Mouse (Mus musculus) limb, embryonic 10.5 days (tissue): Measurements from ENCODE around the gene Crb2. TPM values are rescaled to one million over a fixed set of nuclear protein-coding genes. Genes with fewer than 3 reads are reported as not detected.

Experiments
- DNase-seq: peaks from one replicate; pipeline ENCODE4 v3.0.0-alpha.2; 2017; ENCODE audit warnings: low spot score
- H3K27ac ChIP-seq: fragments of 300-500 bp; sonication (generic); 2 replicates; pipeline ENCODE4 v1.5.1; 2016; ENCODE audit warnings: mild to moderate bottlenecking
- H3K27me3 ChIP-seq: fragments of 300-500 bp; sonication (generic); 2 replicates; pipeline ENCODE4 v1.6.1; 2016; ENCODE audit warnings: low read depth, mild to moderate bottlenecking; ENCODE audit not compliant: poor library complexity, severe bottlenecking
- H3K36me3 ChIP-seq: fragments of 300-500 bp; sonication (generic); 2 replicates; pipeline ENCODE4 v1.6.1; 2016; ENCODE audit warnings: mild to moderate bottlenecking, moderate library complexity
- H3K4me1 ChIP-seq: fragments of 300-500 bp; sonication (generic); 2 replicates; pipeline ENCODE4 v1.6.1; 2016
- H3K4me3 ChIP-seq: fragments of 300-500 bp; sonication (generic); 2 replicates; pipeline ENCODE4 v1.5.1; 2016; ENCODE audit warnings: mild to moderate bottlenecking, moderate library complexity
- H3K9me3 ChIP-seq: fragments of 300-500 bp; sonication (generic); replicated peaks from 2 replicates; pipeline ENCODE4 v1.6.1; 2016; ENCODE audit warnings: mild to moderate bottlenecking
- WGBS: fragments of 180-500 bp; shearing (Covaris S2); methylation state at CpG from one replicate; pipeline ENCODE4 v1.1.7; 2016; 5-methylcytosine and 5-hydroxymethylcytosine counted together
- polyA plus RNA-seq: library from polyadenylated mRNA; unstranded; fragments of >200 nt; fragmentation: Nextera tagmentation; extraction: Ambion mirVana; gene quantifications from 2 replicates; pipeline ENCODE4 v1.2.1, GENCODE M21; 2016

Gene Crb2
- polyA plus RNA-seq, 1 experiment from 2014 or later = 2.1 TPM

DNA sequence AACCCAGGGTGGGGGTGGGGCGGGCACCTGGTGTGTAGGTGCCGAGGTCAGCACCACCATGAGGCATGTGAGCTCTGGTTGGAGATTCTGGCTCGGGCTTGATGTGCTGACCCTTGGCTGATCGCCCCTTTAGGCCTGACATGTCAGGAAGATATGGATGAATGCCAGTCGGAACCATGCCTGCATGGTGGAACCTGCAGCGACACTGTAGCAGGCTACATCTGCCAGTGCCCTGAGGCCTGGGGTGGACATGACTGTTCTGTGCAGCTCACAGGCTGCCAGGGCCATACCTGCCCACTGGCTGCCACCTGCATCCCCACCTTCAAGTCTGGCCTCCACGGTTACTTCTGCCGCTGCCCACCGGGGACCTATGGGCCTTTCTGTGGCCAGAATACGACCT is 13.9 kb downstream of the Crb2 start:
- Histone ChIP-seq H3K27ac (no peak overlapping the region), H3K4me3 (no peak overlapping the region), H3K36me3 (peaks cover 11% of the 10 kb centered on the region; the same call in 1 of the 2 replicates), H3K27me3 (peaks cover 80% of the 10 kb centered on the region), H3K4me1 (peaks cover 40% of the 10 kb centered on the region), H3K9me3 (no peaks in the 10 kb centered on the region)
- WGBS = 93% methylated on average over 10 of the region's 10 CpGs
- DNase-seq = no peak

DNA sequence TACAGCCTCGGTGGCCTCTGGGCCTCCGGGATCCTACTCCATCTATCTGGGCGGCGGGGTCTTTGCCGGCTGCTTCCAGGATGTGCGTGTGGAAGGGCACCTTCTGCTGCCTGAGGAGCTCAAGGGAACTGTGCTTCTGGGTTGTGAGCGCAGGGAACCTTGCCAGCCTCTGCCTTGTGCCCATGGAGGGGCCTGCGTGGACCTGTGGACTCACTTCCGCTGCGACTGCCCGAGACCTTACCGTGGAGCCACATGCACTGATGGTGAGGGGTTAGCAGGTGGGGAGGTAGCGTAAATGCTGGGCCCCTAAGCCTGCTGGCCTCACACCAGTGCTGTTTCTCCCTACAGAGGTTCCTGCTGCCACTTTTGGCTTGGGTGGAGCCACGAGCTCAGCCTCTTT is 14.7 kb downstream of the Crb2 start:
- DNase-seq = no peak
- H3K4me1 ChIP-seq = peaks cover 47% of the 10 kb centered on the region
- peaks cover 11% of the 10 kb centered on the region; the same call in 1 of the 2 replicates for H3K36me3 ChIP-seq
- H3K9me3 ChIP-seq = no peaks in the 10 kb centered on the region
- no peak overlapping the region for H3K27ac ChIP-seq
- peaks cover 78% of the 10 kb centered on the region for H3K27me3 ChIP-seq
- H3K4me3 ChIP-seq = no peak overlapping the region
- WGBS = 93% methylated on average over 14 of the region's 14 CpGs

DNA sequence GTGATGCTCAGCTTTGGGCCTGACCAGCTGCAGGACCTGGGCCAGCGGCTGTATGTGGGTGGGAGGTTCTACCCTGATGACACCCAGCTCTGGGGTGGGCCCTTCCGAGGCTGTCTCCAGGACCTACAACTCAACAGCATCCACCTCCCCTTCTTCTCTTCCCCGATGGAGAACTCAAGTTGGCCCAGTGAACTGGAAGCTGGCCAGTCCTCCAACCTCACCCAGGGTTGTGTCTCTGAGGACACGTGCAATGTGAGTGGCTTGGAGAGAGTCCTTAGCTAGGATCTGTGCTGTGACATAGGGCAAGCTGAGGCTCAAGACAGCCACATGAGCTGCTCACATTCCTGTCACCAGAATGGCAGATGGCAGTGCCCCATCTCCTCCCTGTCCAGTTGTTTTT is 15.3 kb downstream of the Crb2 start:
- H3K4me3 ChIP-seq = no peak overlapping the region
- H3K4me1 ChIP-seq = peaks cover 50% of the 10 kb centered on the region
- no peak for DNase-seq
- peaks cover 73% of the 10 kb centered on the region for H3K27me3 ChIP-seq
- 95% methylated on average over 4 of the region's 4 CpGs for WGBS
- H3K9me3 ChIP-seq = no peaks in the 10 kb centered on the region
- H3K36me3 ChIP-seq = peaks cover 11% of the 10 kb centered on the region; the same call in 1 of the 2 replicates
- no peak overlapping the region for H3K27ac ChIP-seq

DNA sequence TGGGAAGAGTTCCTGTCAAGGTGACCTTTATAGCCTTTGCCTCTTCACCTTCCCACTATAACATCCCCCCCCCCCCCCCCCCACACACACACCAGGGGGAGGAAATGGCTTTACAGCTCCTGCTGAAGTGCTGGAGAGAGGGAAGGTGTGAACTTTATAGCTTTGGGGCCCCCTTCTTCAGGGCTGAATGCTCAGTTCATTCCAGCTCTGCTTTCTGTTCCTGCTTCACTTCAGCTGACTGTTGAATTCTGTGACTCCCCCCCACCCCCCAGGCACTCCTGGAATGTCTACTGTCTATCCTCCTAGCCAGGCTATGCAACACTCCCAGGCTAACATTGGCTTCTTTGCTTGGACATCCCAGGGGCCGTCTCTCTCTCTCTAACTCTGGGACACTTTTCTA is 20.0 kb downstream of the Crb2 start:
- H3K4me1 ChIP-seq = peaks cover 72% of the 10 kb centered on the region
- no peaks in the 10 kb centered on the region for H3K9me3 ChIP-seq
- peak overlapping the region; percentile 18; the same call in 1 of the 2 replicates for H3K4me3 ChIP-seq
- 16% methylated on average over 1 of the region's 1 CpGs for WGBS
- H3K27ac ChIP-seq = peak overlapping the region; percentile 76; the same call in 1 of the 2 replicates
- peaks cover 46% of the 10 kb centered on the region for H3K27me3 ChIP-seq
- H3K36me3 ChIP-seq = peaks cover 16% of the 10 kb centered on the region
- DNase-seq = no peak

DNA sequence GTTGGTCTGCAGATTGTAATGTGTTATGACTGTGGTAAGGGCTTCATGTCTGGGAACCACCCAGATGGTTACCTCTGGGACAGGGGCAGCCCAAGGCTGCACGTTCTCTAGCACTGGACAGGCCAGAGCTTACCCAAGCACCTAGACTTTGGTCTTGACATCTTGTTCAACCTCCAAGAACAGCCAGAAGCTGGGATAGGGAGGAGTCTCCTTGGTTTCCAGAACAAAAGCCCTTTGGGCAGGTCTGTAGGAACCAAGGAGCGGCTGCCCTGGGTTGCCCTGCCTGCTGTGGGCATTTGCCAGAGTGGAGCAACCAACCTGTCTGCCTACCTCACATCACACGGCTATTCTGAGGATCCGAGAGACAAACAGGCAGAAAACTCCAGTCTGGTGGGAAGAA is 21.0 kb downstream of the Crb2 start:
- H3K36me3 ChIP-seq = peaks cover 15% of the 10 kb centered on the region
- H3K27ac ChIP-seq = peak overlapping the region; percentile 76
- H3K4me3 ChIP-seq = no peak overlapping the region
- no peak for DNase-seq
- H3K27me3 ChIP-seq = peaks cover 36% of the 10 kb centered on the region
- no peaks in the 10 kb centered on the region for H3K9me3 ChIP-seq
- WGBS = 89% methylated on average over 4 of the region's 4 CpGs
- H3K4me1 ChIP-seq = peaks cover 72% of the 10 kb centered on the region

DNA sequence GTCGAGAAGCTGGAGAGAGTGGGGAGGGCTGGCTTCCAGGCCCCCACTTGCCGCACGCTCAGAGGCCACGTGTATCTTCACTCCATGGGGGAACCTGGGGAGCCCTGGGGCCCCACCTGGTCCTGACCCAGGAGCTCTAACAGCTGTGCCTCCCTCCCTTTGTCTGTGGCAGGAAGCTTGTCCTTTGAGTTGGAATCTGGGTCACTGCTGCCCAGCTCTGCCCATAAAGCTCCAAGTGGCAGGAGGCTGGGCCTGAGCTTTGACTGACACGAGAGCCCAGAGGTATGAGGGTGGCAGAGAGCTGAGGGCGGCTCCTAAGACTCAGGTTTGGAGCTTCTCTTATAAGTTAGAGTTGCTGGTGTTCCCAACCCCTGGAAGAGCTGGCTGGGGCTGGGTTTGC is 23.1 kb downstream of the Crb2 start:
- Histone ChIP-seq H3K36me3 (peaks cover 12% of the 10 kb centered on the region), H3K4me1 (peaks cover 68% of the 10 kb centered on the region), H3K27me3 (peaks cover 16% of the 10 kb centered on the region), H3K27ac (peak overlapping the region; percentile 66), H3K9me3 (no peaks in the 10 kb centered on the region), H3K4me3 (no peak overlapping the region)
- 69% methylated on average over 6 of the region's 6 CpGs for whole genome bisulfite sequencing
- no peak for DNase-seq

DNA sequence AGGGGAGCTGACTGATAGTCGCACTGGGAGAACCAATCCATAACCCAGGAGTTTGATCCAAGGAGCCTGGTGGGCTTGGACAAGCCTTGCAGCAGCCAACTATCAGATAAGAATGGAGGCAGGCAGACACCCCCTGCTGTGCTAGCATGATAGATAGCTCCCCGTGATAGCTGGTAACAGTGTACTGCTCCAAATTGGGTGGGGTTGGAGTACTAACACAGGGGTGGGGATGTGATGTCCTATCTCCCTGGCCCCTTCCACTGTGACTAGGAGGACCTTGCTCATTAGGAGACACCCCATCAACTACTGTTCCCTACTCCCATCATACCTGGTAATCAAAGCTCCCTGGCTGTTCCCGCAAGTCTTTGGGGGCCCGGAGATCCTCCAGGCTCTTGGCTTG is 25.6 kb downstream of the Crb2 start:
- H3K9me3 ChIP-seq = no peaks in the 10 kb centered on the region
- peaks cover 45% of the 10 kb centered on the region for H3K4me1 ChIP-seq
- DNase-seq = no peak
- H3K27me3 ChIP-seq = no peaks in the 10 kb centered on the region
- 75% methylated on average over 4 of the region's 4 CpGs for WGBS
- no peak overlapping the region for H3K4me3 ChIP-seq
- H3K36me3 ChIP-seq = peaks cover 15% of the 10 kb centered on the region
- H3K27ac ChIP-seq = no peak overlapping the region

DNA sequence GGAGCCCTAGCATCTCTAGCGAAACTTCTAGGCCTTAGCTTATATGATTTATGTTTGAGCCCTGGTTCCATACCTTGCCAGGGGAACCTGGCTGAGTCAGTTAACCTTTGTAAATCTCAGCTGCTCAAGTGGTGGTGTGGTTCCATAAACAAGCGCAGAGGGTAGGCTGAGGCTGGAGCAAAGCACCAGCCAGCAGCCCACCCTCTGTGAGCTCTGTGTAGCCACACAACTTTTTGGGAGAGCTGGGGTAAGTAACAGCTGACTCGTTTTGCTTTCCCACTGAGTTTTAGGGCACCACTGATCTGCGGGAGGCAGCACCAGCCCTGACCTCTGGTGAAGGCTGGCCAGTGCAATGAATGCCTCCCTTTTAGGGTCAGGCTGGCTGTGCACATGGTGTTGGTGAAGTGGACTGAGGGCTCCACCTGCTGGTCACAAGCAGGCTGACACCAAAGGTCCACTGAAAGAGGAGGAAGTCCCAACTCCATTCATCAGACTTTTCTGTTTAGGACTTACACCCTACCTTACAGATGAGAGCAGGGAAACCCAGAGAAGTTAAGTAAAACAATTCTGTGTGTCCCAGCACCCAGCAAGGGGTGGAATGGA is 26.7 kb downstream of the Crb2 start:
- H3K27me3 ChIP-seq = no peaks in the 10 kb centered on the region
- no peaks in the 10 kb centered on the region for H3K9me3 ChIP-seq
- peaks cover 39% of the 10 kb centered on the region for H3K4me1 ChIP-seq
- DNase-seq = peak; percentile 86
- 44% methylated on average over 4 of the region's 4 CpGs for WGBS
- peaks cover 15% of the 10 kb centered on the region for H3K36me3 ChIP-seq
- no peak overlapping the region for H3K4me3 ChIP-seq
- H3K27ac ChIP-seq = peak overlapping the region; percentile 40; the same call in 1 of the 2 replicates

DNA sequence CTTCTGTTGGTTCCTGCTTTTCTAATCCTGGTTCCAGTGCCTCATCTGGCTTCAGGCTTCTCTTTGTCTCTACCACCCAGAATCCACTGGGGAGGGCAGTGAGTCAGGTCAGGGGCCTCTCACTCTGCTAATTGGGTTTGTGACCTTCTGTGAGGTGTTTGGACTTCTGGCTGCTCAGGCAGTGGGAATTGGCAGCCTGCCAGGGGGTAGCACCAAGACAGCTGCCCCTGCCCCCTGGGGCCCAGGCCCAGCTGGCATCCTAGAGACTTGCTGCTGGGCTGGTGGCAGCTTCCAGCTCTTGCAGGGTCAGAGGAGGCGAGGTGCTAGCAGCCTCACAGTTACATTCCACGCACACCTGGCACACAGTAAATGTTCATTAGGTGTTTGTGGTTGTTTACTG is 35.6 kb downstream of the Crb2 start:
- 75% methylated on average over 2 of the region's 2 CpGs for WGBS
- Histone ChIP-seq H3K27me3 (no peaks in the 10 kb centered on the region), H3K27ac (no peak overlapping the region), H3K4me1 (peaks cover 13% of the 10 kb centered on the region), H3K9me3 (no peaks in the 10 kb centered on the region), H3K4me3 (no peak overlapping the region), H3K36me3 (peaks cover 11% of the 10 kb centered on the region)
- DNase-seq = no peak

DNA sequence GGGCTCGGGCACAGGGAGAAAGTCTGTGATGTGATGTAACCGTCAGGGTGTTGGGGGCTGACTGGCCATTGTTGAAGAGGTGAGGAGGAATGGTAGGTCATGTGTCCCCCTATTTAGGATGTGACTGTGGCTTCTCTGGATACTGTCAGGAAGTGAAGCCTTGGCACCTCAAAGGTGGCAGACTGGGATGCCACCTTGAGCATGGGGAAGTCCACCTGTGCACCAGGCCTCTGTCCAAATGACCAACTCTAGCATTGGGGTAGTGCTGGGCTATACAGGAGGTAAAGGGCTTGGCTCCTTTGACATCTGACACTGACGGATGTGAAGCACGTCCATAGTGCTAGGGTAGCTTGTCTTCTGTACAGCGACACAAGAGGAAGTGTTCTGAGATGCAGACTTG is 36.4 kb downstream of the Crb2 start:
- WGBS = 90% methylated on average over 5 of the region's 5 CpGs

DNA sequence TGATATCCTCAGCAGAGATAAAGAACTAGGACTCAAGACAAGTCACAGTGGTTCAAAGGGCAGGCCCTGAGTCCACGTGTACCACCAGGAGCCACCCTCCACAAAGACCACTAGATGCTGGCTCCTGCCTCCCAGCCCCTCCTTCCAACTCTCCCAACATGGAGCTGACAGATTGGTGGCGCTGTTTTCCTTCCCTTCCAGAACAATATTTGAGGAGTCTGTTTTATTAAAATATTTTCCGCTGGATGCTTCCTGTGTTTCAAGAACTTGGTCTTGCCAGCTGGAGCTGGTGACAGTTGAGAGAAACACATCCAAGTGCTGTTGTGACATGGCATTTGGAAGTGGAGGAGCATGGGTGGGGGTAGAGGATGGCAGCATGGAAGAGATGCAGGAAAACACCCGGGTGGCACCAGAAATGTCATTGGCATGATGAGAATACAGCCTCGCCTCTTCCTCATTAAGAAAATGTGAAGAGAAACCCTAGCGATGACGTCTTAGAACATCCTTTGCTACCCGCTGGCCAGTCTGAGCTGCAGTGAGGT is 38.8 kb downstream of the Crb2 start:
- no peaks in the 10 kb centered on the region for H3K27me3 ChIP-seq
- no peak overlapping the region for H3K27ac ChIP-seq
- WGBS = 80% methylated on average over 8 of the region's 8 CpGs
- H3K9me3 ChIP-seq = no peaks in the 10 kb centered on the region
- H3K4me1 ChIP-seq = peaks cover 27% of the 10 kb centered on the region
- H3K36me3 ChIP-seq = peaks cover 11% of the 10 kb centered on the region
- no peak for DNase-seq
- H3K4me3 ChIP-seq = no peak overlapping the region

More for the DNA sequence above, 36.4 kb downstream of the Crb2 start:
- no peak for DNase-seq
- Histone ChIP-seq H3K4me1 (peaks cover 9% of the 10 kb centered on the region; the same call in 1 of the 2 replicates), H3K4me3 (no peak overlapping the region), H3K27me3 (no peaks in the 10 kb centered on the region), H3K27ac (no peak overlapping the region), H3K9me3 (no peaks in the 10 kb centered on the region), H3K36me3 (peaks cover 11% of the 10 kb centered on the region)

DNA sequence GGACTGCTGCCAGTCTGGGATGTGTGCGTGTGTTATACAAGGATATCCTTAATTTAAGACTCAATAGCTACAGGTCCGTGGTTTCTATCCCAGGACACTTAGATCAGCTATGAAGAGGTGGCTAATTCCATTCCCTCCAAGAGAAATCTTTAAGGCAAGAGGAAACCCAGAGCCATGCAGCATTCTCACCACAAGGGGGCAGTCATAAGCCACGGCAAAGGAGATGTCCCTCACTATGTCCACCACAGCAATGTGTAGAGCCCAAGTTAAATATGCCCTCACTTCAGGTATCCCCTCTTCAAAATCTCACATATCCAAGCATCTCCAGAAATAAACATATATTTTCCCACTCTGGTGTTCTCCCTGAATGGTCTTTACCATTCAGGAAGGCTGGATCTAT is 39.6 kb downstream of the Crb2 start:
- 15% methylated on average over 3 of the region's 3 CpGs for WGBS
- peak; percentile 85 for DNase-seq
- H3K36me3 ChIP-seq = peaks cover 11% of the 10 kb centered on the region
- no peaks in the 10 kb centered on the region for H3K9me3 ChIP-seq
- H3K27me3 ChIP-seq = no peaks in the 10 kb centered on the region
- H3K4me3 ChIP-seq = no peak overlapping the region
- peaks cover 27% of the 10 kb centered on the region for H3K4me1 ChIP-seq
- no peak overlapping the region for H3K27ac ChIP-seq

DNA sequence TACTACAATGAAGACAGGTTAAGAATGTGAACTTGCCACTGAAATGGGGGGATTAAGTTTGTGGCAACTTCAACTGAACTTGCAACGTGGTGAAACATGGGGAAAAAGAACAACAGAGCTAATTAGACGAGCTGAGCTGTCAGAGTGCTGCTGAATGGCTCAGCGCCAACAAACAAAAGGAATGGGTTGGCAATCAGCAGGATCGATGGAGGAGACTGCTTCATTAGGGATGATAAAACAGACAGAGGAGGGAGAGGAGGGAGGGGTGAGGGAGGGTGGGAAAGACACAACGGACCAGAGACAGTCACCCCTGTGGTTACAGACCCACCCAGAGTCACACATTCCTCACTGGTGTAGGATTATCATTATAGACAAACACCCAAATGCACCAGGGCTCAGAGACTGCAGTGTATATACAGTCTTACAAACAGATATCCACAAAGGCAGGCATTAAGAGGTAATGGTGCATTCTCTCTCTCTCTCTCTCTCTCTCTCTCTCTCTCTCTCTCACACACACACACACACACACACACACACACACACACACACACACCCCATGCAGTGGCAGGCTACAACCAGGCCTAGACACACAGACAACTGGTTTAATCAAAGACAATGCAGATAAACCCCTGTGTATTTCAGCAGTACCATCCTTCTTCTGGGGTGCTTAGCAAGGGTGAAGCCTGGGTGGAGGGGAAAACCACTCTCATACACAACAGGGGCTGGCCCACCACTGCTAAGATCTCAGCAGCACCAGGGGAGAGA is 42.9 kb downstream of the Crb2 start:
- no peak overlapping the region for H3K4me3 ChIP-seq
- 12% methylated on average over 5 of the region's 5 CpGs for WGBS
- no peaks in the 10 kb centered on the region for H3K9me3 ChIP-seq
- DNase-seq = no peak
- no peaks in the 10 kb centered on the region for H3K27me3 ChIP-seq
- H3K36me3 ChIP-seq = 0 out of 2 replicates have a peak, but pooled peaks cover 4% of the 10 kb centered on the region
- H3K27ac ChIP-seq = peak overlapping the region; percentile 47; the same call in 1 of the 2 replicates
- peaks cover 23% of the 10 kb centered on the region for H3K4me1 ChIP-seq
